Mouse (Mus musculus) CH12.LX (cell line): Measurements from ENCODE around the gene Ptprb.

ENCODE experiments used
- CHD2 ChIP-seq: IDR thresholded peaks from 2 replicates; pipeline ENCODE4 v1.6.1; 2011; ENCODE audit warnings: low read length, improper control_type of control experiment
- CTCF ChIP-seq, 2 experiments: IDR thresholded peaks in 1 of 2; conservative IDR thresholded peaks in 1 of 2; 2 replicates each; pipeline ENCODE4 v1.5.1; 2011 to 2012; ENCODE audit warnings: low read depth in 2 of 2, low read length in 2 of 2, improper control_type of control experiment in 1 of 2, inconsistent platforms in 1 of 2, mild to moderate bottlenecking in 1 of 2, moderate library complexity in 1 of 2
- E2F4 ChIP-seq: IDR thresholded peaks from 2 replicates; pipeline ENCODE4 v1.6.1; 2011; ENCODE audit warnings: low read depth, low read length, improper control_type of control experiment; ENCODE audit not compliant: insufficient replicate concordance
- MAFK ChIP-seq: IDR thresholded peaks from 2 replicates; pipeline ENCODE4 v1.6.1; 2011; ENCODE audit warnings: low read length, improper control_type of control experiment; ENCODE audit not compliant: insufficient replicate concordance
- MAX ChIP-seq: IDR thresholded peaks from 2 replicates; pipeline ENCODE4 v1.6.1; 2011; ENCODE audit warnings: low read length, improper control_type of control experiment
- MAZ ChIP-seq: IDR thresholded peaks from 2 replicates; pipeline ENCODE4 v1.6.1; 2012; ENCODE audit warnings: low read depth, mild to moderate bottlenecking, inconsistent platforms, low read length, improper control_type of control experiment, moderate library complexity
- NRF1 ChIP-seq: IDR thresholded peaks from 2 replicates; pipeline ENCODE4 v1.6.1; 2014; ENCODE audit warnings: low read depth, mild to moderate bottlenecking, inconsistent platforms, low read length, improper control_type of control experiment, moderate library complexity
- PAX5 ChIP-seq: IDR thresholded peaks from 2 replicates; pipeline ENCODE4 v1.6.1; 2012; ENCODE audit warnings: low read length, inconsistent platforms, mixed read lengths
- POLR2A ChIP-seq: IDR thresholded peaks from 2 replicates; pipeline ENCODE4 v1.6.1; 2011; ENCODE audit warnings: low read depth, mild to moderate bottlenecking, improper control_type of control experiment, low read length
- TBP ChIP-seq: conservative IDR thresholded peaks from 2 replicates; pipeline ENCODE4 v1.6.1; 2011; ENCODE audit warnings: low read depth, low read length, improper control_type of control experiment
- UBTF ChIP-seq: IDR thresholded peaks from 2 replicates; pipeline ENCODE4 v1.6.1; 2012; ENCODE audit warnings: low read depth, mild to moderate bottlenecking, inconsistent platforms, low read length, improper control_type of control experiment, moderate library complexity
- USF1 ChIP-seq: IDR thresholded peaks from 2 replicates; pipeline ENCODE4 v1.6.1; 2014; ENCODE audit warnings: low read depth, mild to moderate bottlenecking, inconsistent platforms, low read length, improper control_type of control experiment
- ZC3H11A ChIP-seq: IDR thresholded peaks from 2 replicates; pipeline ENCODE4 v1.6.1; 2012; ENCODE audit warnings: low read depth, mild to moderate bottlenecking, inconsistent platforms, low read length, improper control_type of control experiment
- ZMIZ1 ChIP-seq: IDR thresholded peaks from 2 replicates; pipeline ENCODE4 v1.6.1; 2012; ENCODE audit warnings: low read depth, mild to moderate bottlenecking, inconsistent platforms, low read length, improper control_type of control experiment

DNA sequence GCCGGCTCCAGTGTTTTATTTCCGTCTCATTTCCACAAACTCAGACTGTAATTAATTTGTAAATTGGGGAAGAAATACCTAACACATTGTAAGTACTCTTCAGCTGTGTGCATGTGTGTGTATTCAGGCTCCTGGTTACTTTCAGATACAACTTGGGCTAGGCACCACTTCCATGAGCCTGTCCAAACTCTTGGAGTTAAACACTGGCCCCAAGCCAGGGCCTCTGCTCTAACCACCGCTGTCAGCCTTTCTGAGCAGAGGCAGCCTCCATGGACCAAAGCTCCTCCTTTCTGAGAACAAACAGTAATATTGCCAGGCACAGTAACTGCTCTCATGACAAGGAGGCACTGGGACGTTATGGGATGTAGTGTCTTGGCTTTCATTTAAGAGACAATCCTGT is 101.5 kb downstream of the Ptprb start:
- TF ChIP-seq USF1 (no peak), ZC3H11A (no peak), CTCF (conservative IDR thresholded peaks at IDR 0.05 in 1 of 2, IDR thresholded peaks at IDR 0.05 in 1 of 2; ENCODE audit: low read depth in 2 of 2, low read length in 2 of 2) (no peak), E2F4 (no peak), UBTF (no peak), POLR2A (no peak), MAZ (no peak), ZMIZ1 (no peak), TBP (no peak), MAFK (no peak), MAX (no peak), PAX5 (no peak), NRF1 (no peak), CHD2 (no peak)
